Mouse (Mus musculus) testis, adult 2 months (tissue): ENCODE measurements at regions not wholly inside any gene's neighbourhood (a gene's known extent, or its start where the extent isn't known, plus 50 kb on each side); places are given as distances from the start of the nearest gene placed in this dataset.

Experiments used
- H3K27ac ChIP-seq: fragments of 200-500 bp; 2 replicates; pipeline ENCODE4 v1.5.1; 2012; ENCODE audit warnings: low read depth, low read length; ENCODE audit not compliant: control insufficient read depth, insufficient read depth
- H3K27me3 ChIP-seq: fragments of 200-500 bp; 2 replicates; pipeline ENCODE4 v1.6.1; 2012; ENCODE audit warnings: mild to moderate bottlenecking, low read length, moderate library complexity; ENCODE audit not compliant: control insufficient read depth, insufficient read depth
- H3K36me3 ChIP-seq: fragments of 200-500 bp; 2 replicates; pipeline ENCODE4 v1.6.1; 2012; ENCODE audit warnings: mild to moderate bottlenecking, low read length; ENCODE audit not compliant: control insufficient read depth, insufficient read depth
- H3K4me1 ChIP-seq: fragments of 200-500 bp; 2 replicates; pipeline ENCODE4 v1.6.1; 2012; ENCODE audit warnings: low read length; ENCODE audit not compliant: control insufficient read depth, insufficient read depth
- H3K4me3 ChIP-seq: fragments of 200-500 bp; 2 replicates; pipeline ENCODE4 v1.5.1; 2012; ENCODE audit warnings: low read depth, mild to moderate bottlenecking, low read length, moderate library complexity, mixed read lengths; ENCODE audit not compliant: control insufficient read depth
- CTCF ChIP-seq: fragments of 200-500 bp; IDR thresholded peaks from 2 replicates; pipeline ENCODE4 v1.5.1; 2012; ENCODE audit warnings: low read depth, mild to moderate bottlenecking, inconsistent platforms, low read length, moderate library complexity; ENCODE audit not compliant: control insufficient read depth, insufficient read depth, insufficient replicate concordance
- POLR2A ChIP-seq: fragments of 200-500 bp; IDR thresholded peaks from 2 replicates; pipeline ENCODE4 v1.6.1; 2012; ENCODE audit warnings: low read depth, mild to moderate bottlenecking, inconsistent platforms, low read length, moderate library complexity; ENCODE audit not compliant: control insufficient read depth

DNA sequence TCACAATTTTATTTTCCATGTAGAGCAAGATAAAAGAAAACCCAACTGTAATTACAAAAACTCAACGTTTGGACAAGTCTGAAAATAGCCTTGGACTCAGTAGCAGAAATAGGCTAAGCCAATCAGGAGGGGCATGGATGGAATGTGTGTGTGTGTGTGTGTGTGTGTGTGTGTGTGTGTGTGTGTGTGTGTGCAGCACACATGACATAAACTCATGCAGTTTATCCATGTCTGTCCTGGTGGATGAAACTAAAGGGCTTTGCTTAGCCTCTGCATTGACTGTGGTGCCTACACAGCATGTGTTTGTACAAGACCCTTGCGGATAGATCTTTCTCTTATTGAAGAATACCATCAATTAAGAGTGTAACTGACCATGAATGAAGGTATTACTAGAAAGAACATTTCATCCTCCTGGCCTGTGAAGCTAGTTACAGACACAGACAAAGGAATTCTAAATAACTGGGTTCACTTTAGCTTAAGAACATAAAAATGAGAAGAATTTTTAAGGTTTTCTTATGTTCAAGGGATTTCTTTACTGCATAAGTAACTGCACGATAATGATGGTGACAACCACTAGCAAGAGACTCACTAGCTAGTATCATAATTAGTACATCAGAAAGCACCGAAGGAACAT lies 361.5 kb downstream of the Tmem182 start:
- Histone ChIP-seq H3K4me3 (no peak overlapping the region), H3K36me3 (no peaks in the 10 kb centered on the region), H3K4me1 (no peaks in the 10 kb centered on the region), H3K27me3 (no peaks in the 10 kb centered on the region), H3K27ac (no peak overlapping the region)
- no peak for TF ChIP-seq POLR2A
- no peak for TF ChIP-seq CTCF

DNA sequence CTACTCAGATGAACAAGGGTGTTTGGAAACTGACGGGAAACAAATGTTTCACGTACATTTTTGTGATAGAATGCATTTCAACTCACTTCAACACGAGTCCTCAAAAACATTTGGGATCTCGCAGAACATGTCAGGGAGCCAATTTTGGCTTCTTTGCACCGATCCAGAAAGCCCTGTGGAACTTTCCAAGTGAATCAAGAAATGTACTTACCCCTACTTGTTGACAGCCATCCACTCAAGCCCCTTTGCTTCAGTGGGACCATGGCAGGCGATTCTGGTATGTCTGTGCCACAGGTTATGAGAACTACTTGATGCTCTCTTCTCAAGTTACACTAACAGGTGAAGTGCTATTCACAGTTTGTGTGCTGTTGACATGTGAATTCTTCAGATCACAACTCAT lies 381.6 kb downstream of the Tmem182 start:
- TF ChIP-seq CTCF: no peak
- TF ChIP-seq POLR2A: no peak
- Histone ChIP-seq H3K36me3 (no peaks in the 10 kb centered on the region), H3K27me3 (no peaks in the 10 kb centered on the region), H3K27ac (no peak overlapping the region), H3K4me3 (no peak overlapping the region), H3K4me1 (no peaks in the 10 kb centered on the region)

DNA sequence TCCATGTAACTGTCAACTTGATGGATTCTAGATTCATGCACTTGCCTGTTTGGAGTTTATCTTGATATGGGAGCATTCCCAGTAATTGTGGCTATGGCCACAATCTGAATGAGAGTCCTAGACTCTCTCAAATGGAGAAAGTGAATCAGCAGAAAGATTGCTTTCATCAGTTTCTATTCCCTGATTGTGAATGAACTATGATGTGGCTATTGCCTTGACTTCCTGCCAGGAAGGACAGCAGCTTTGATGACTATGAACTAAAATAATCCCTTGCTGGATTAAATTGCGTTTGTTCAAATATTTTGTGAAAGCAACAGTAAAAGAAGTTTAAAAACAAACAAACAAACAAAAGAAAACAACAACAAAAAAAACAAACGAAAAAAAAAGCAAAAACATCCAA lies 407.5 kb downstream of the Tmem182 start:
- Histone ChIP-seq H3K36me3 (no peaks in the 10 kb centered on the region), H3K4me1 (no peaks in the 10 kb centered on the region), H3K27me3 (no peaks in the 10 kb centered on the region), H3K4me3 (no peak overlapping the region), H3K27ac (no peak overlapping the region)
- TF ChIP-seq POLR2A: no peak
- TF ChIP-seq CTCF: no peak

GRCm38 (mm10) chr1:41225851-41226250 lies 420.4 kb downstream of the Tmem182 start:
- no peak overlapping the region for H3K27ac ChIP-seq
- H3K36me3 ChIP-seq: no peaks in the 10 kb centered on the region
- no peaks in the 10 kb centered on the region for H3K27me3 ChIP-seq
- no peaks in the 10 kb centered on the region for H3K4me1 ChIP-seq
- no peak for TF ChIP-seq CTCF
- no peak for TF ChIP-seq POLR2A
- H3K4me3 ChIP-seq: no peak overlapping the region

DNA sequence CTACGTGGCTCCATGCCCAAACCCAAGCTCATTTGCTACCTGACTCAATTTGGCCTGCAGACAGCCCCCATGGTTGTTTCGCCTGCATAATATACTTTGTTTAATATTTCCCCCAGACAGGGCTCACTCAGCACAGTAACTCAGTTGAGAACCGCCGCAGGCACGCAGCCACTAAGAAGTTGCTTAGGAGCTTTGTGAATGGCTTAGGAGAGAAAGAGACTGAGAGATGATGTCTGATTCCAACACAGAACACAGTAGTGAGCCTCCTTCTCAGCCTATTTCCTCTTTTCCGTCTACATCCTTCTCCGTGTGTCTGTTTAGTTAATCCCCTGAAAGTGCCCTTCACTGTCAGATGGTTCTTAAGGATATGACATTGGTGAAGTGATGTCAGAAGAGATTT lies 429.9 kb downstream of the Tmem182 start:
- no peak overlapping the region for H3K27ac ChIP-seq

GRCm38 (mm10) chr1:41243000-41243399 lies 437.6 kb downstream of the Tmem182 start:
- Histone ChIP-seq H3K36me3 (no peaks in the 10 kb centered on the region), H3K4me3 (no peak overlapping the region), H3K27me3 (no peaks in the 10 kb centered on the region), H3K4me1 (no peaks in the 10 kb centered on the region), H3K27ac (no peak overlapping the region)
- TF ChIP-seq POLR2A (no peak), CTCF (no peak)

More for the DNA sequence above, 429.9 kb downstream of the Tmem182 start:
- H3K4me3 ChIP-seq: no peak overlapping the region
- TF ChIP-seq POLR2A (no peak), CTCF (no peak)
- no peaks in the 10 kb centered on the region for H3K36me3 ChIP-seq
- no peaks in the 10 kb centered on the region for H3K27me3 ChIP-seq
- no peaks in the 10 kb centered on the region for H3K4me1 ChIP-seq

DNA sequence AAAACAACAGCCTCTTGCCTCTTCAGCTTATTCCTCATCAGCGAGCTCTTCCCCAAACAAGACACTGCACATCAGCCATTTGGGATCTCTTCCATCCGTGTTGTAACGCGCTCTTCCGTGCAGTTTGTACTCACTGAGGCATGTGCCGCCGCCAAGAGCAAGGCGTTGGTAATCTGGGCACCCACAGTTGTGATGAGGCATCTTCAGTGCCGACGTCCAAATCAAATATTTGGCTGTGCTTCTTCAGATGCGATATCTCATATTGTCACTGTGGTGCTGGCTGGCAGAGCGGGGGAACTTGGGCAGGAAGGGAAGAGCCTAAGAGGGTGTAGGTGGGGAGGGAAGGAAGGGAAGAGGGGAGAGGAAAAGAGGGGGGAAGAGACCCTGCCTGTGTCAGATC lies 439.2 kb downstream of the Tmem182 start:
- no peaks in the 10 kb centered on the region for H3K4me1 ChIP-seq
- H3K36me3 ChIP-seq: no peaks in the 10 kb centered on the region
- H3K4me3 ChIP-seq: no peak overlapping the region
- H3K27me3 ChIP-seq: no peaks in the 10 kb centered on the region
- H3K27ac ChIP-seq: no peak overlapping the region
- no peak for TF ChIP-seq CTCF
- no peak for TF ChIP-seq POLR2A
